Mouse (Mus musculus): ENCODE data around the gene Spata13. TPM values are rescaled to one million over a fixed set of nuclear protein-coding genes. Genes with fewer than 3 reads are reported as not detected.

Gene Spata13
- polyA plus RNA-seq, 1 experiment from 2014 or later = 22.4 TPM

GRCm38 (mm10) chr14:60661281-60661680, 27.5 kb downstream of the Spata13 start:
- Histone ChIP-seq H3K36me3 (no peaks in the 10 kb centered on the region), H3K4me2 (replicated peaks) (no peak overlapping the region), H3K27ac (no peak overlapping the region), H3K4me1 (replicated peaks) (0 out of 2 replicates have a peak, but pooled peaks cover 4% of the 10 kb centered on the region), H3K27me3 (replicated peaks) (no peaks in the 10 kb centered on the region), H3K9me3 (no peaks in the 10 kb centered on the region), H3K9ac (no peak overlapping the region), H3K4me3 (replicated peaks) (no peak overlapping the region)
- WGBS = 81% methylated on average over 5 of the region's 5 CpGs
- ATAC-seq = no peak

DNA sequence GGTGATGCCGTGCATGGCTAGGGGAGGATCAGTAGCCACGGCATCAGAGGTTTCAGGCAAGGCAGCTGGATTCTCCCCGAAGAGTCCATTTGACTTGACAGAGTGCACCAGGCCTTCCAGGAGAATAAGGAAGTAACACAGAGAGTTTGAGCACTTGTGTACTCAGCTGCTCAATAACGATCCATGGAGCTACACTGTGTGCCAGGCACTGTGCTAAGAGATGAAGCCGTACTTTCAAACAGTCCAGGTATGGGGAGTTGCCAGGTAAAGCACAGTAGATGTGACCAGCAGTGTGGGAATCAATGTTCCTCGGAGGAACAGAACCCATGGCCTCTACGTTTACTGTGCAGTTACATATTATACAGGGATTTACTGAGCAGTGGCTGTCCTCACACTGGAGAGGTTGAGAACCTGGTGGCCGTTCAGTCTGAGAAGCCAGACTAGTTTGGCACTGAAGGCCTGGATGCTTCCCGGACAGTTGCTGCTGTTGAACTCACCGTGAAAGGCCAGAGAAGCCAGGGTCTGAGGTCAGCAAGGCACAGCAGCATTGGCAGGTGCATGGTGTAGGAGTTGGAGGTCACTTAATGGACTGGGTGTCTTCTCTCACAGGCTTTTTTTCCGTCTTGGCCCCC, 29.6 kb downstream of the Spata13 start:
- 68% methylated on average over 11 of the region's 11 CpGs for WGBS
- Histone ChIP-seq H3K4me1 (replicated peaks) (0 out of 2 replicates have a peak, but pooled peaks cover 4% of the 10 kb centered on the region), H3K27me3 (replicated peaks) (no peaks in the 10 kb centered on the region), H3K4me2 (replicated peaks) (no peak overlapping the region), H3K27ac (no peak overlapping the region), H3K9ac (no peak overlapping the region), H3K4me3 (replicated peaks) (no peak overlapping the region), H3K9me3 (no peaks in the 10 kb centered on the region), H3K36me3 (no peaks in the 10 kb centered on the region)
- ATAC-seq = peak; percentile 80

DNA sequence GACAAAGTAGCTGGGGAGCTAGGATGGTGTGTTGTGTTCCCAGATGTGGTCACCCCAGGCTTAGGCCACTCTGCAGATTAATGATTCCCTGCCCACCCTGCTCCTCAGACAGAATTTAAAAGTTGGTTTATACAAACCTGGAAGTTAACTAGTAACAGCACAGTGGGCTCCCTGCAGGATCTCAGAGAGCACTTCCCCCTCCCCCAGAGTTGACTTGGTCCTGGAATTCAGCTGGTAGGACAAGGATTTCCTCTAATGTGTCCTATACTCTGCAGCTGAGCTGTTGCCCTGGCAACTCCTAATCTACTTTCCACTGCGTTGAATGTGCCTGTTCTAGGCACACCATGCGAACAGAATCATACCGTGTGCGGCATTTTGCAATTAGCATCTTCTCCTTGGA, 30.8 kb downstream of the Spata13 start:
- Histone ChIP-seq H3K27me3 (replicated peaks) (no peaks in the 10 kb centered on the region), H3K4me3 (replicated peaks) (no peak overlapping the region), H3K9me3 (no peaks in the 10 kb centered on the region), H3K4me2 (replicated peaks) (no peak overlapping the region), H3K4me1 (replicated peaks) (0 out of 2 replicates have a peak, but pooled peaks cover 4% of the 10 kb centered on the region), H3K9ac (no peak overlapping the region), H3K27ac (no peak overlapping the region), H3K36me3 (no peaks in the 10 kb centered on the region)
- peak; percentile 45; the same call in 1 of the 2 replicates for ATAC-seq
- 37% methylated on average over 4 of the region's 4 CpGs for WGBS

DNA sequence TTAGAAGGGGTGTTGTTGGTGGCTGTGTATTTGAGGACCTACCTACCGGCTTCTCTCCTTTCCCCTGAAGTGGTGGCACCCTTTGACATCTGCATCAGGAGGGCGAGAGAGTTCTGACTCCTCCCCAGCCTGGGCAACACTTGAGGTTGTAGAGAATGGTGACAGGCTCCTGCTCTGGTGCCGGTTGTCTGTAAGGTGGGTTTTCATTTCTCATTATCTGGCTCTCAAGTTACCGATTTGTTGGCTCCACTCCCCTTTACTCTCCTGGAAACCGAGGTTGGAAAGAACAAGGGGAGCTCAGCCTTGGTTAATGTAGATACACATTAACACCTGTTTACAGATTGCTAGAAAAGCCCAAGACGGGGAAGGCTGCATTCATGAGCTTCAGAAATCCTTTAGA, 31.5 kb downstream of the Spata13 start:
- no peak overlapping the region for H3K9ac ChIP-seq
- no peak overlapping the region for H3K27ac ChIP-seq
- no peak for ATAC-seq
- H3K36me3 ChIP-seq = no peaks in the 10 kb centered on the region
- no peak overlapping the region for H3K4me2 ChIP-seq (replicated peaks)
- no peaks in the 10 kb centered on the region for H3K9me3 ChIP-seq
- H3K4me1 ChIP-seq (replicated peaks) = 0 out of 2 replicates have a peak, but pooled peaks cover 4% of the 10 kb centered on the region
- no peak overlapping the region for H3K4me3 ChIP-seq (replicated peaks)
- no peaks in the 10 kb centered on the region for H3K27me3 ChIP-seq (replicated peaks)
- 58% methylated on average over 6 of the region's 6 CpGs for WGBS

- H3K27me3 ChIP-seq (replicated peaks) = no peaks in the 10 kb centered on the region
- H3K36me3 ChIP-seq = no peaks in the 10 kb centered on the region
- WGBS = 62% methylated on average over 7 of the region's 7 CpGs
- H3K27ac ChIP-seq = no peak overlapping the region
- no peak for ATAC-seq
- H3K4me3 ChIP-seq (replicated peaks) = no peak overlapping the region
- H3K4me1 ChIP-seq (replicated peaks) = 0 out of 2 replicates have a peak, but pooled peaks cover 4% of the 10 kb centered on the region
- H3K4me2 ChIP-seq (replicated peaks) = no peak overlapping the region
- no peaks in the 10 kb centered on the region for H3K9me3 ChIP-seq
- no peak overlapping the region for H3K9ac ChIP-seq
Measured at GRCm38 (mm10) chr14:60666252-60666651, 32.5 kb downstream of the Spata13 start.

GRCm38 (mm10) chr14:60670191-60670590, 36.4 kb downstream of the Spata13 start:
- no peak overlapping the region for H3K4me2 ChIP-seq (replicated peaks)
- no peaks in the 10 kb centered on the region for H3K36me3 ChIP-seq
- 82% methylated on average over 7 of the region's 7 CpGs for whole genome bisulfite sequencing
- no peaks in the 10 kb centered on the region for H3K4me1 ChIP-seq (replicated peaks)
- no peak overlapping the region for H3K9ac ChIP-seq
- H3K9me3 ChIP-seq = no peaks in the 10 kb centered on the region
- H3K27me3 ChIP-seq (replicated peaks) = no peaks in the 10 kb centered on the region
- H3K4me3 ChIP-seq (replicated peaks) = no peak overlapping the region
- no peak for ATAC-seq
- H3K27ac ChIP-seq = no peak overlapping the region

DNA sequence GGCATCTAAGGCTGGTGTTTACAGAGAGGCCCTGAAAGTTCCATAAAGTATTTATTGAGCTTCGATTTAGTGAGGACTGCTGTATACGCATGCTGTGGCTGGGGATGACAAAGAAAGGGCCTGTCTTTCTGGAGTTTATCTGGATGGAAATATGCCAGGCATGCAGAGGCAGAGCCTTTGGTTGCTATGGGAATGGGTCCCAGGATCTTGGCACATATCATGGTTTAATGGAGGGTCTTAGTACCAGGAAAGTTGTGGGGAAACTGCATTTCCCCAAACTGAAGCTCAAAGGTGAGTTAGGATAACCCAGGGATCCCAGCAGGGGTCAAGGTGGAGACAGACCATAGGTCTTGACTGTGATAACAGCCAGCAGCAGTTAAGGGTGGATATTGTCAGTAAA, 37.7 kb downstream of the Spata13 start:
- H3K27me3 ChIP-seq (replicated peaks) = no peaks in the 10 kb centered on the region
- no peaks in the 10 kb centered on the region for H3K4me1 ChIP-seq (replicated peaks)
- H3K9me3 ChIP-seq = no peaks in the 10 kb centered on the region
- no peak overlapping the region for H3K4me2 ChIP-seq (replicated peaks)
- ATAC-seq = no peak
- WGBS = 32% methylated on average over 2 of the region's 2 CpGs
- H3K27ac ChIP-seq = no peak overlapping the region
- H3K36me3 ChIP-seq = no peaks in the 10 kb centered on the region
- no peak overlapping the region for H3K4me3 ChIP-seq (replicated peaks)
- no peak overlapping the region for H3K9ac ChIP-seq

GRCm38 (mm10) chr14:60675697-60676096, 41.9 kb downstream of the Spata13 start:
- Histone ChIP-seq H3K36me3 (no peaks in the 10 kb centered on the region), H3K9me3 (no peaks in the 10 kb centered on the region), H3K9ac (no peak overlapping the region), H3K4me2 (replicated peaks) (no peak overlapping the region), H3K27me3 (replicated peaks) (no peaks in the 10 kb centered on the region), H3K4me3 (replicated peaks) (no peak overlapping the region), H3K4me1 (replicated peaks) (no peaks in the 10 kb centered on the region), H3K27ac (no peak overlapping the region)
- 78% methylated on average over 4 of the region's 4 CpGs for WGBS
- no peak for ATAC-seq

GRCm38 (mm10) chr14:60676625-60677314, 43.0 kb downstream of the Spata13 start:
- Histone ChIP-seq H3K9me3 (no peaks in the 10 kb centered on the region), H3K9ac (no peak overlapping the region), H3K27me3 (replicated peaks) (no peaks in the 10 kb centered on the region), H3K27ac (no peak overlapping the region), H3K4me1 (replicated peaks) (no peaks in the 10 kb centered on the region), H3K4me3 (replicated peaks) (no peak overlapping the region), H3K4me2 (replicated peaks) (no peak overlapping the region), H3K36me3 (no peaks in the 10 kb centered on the region)
- no peak for ATAC-seq
- 96% methylated on average over 2 of the region's 2 CpGs for WGBS

GRCm38 (mm10) chr14:60682361-60683023, 48.7 kb downstream of the Spata13 start:
- Histone ChIP-seq H3K4me2 (replicated peaks) (no peak overlapping the region), H3K27me3 (replicated peaks) (no peaks in the 10 kb centered on the region), H3K9me3 (no peaks in the 10 kb centered on the region), H3K27ac (no peak overlapping the region), H3K4me3 (replicated peaks) (no peak overlapping the region), H3K36me3 (no peaks in the 10 kb centered on the region), H3K4me1 (replicated peaks) (0 out of 2 replicates have a peak, but pooled peaks cover 5% of the 10 kb centered on the region), H3K9ac (no peak overlapping the region)
- ATAC-seq = peak; percentile 31; the same call in 1 of the 2 replicates
- 61% methylated on average over 12 of the region's 12 CpGs for WGBS

DNA sequence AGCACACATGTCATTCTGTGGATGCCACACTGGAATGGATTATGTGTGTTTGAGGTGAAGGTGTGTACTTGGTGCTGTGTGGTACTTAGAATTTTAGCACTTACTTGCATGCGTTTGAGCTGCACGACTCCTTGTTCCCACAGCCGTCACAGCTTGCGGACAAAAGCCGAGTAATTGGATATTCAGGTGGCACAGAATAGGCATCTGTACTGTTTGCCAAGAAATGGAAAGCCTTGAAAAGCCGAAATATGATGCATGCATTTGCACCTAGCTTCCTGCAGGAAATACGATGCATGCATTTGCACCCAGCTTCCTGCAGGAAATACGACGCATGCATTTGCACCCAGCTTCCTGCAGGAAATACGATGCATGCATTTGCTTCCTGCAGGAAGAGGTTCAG, 50.2 kb downstream of the Spata13 start:
- H3K9me3 ChIP-seq = no peaks in the 10 kb centered on the region
- no peak overlapping the region for H3K4me2 ChIP-seq (replicated peaks)
- H3K27me3 ChIP-seq (replicated peaks) = no peaks in the 10 kb centered on the region
- no peak overlapping the region for H3K9ac ChIP-seq
- no peaks in the 10 kb centered on the region for H3K36me3 ChIP-seq
- H3K27ac ChIP-seq = no peak overlapping the region
- 0 out of 2 replicates have a peak, but pooled peaks cover 5% of the 10 kb centered on the region for H3K4me1 ChIP-seq (replicated peaks)
- ATAC-seq = no peak
- H3K4me3 ChIP-seq (replicated peaks) = no peak overlapping the region
- 74% methylated on average over 10 of the region's 10 CpGs for WGBS

DNA sequence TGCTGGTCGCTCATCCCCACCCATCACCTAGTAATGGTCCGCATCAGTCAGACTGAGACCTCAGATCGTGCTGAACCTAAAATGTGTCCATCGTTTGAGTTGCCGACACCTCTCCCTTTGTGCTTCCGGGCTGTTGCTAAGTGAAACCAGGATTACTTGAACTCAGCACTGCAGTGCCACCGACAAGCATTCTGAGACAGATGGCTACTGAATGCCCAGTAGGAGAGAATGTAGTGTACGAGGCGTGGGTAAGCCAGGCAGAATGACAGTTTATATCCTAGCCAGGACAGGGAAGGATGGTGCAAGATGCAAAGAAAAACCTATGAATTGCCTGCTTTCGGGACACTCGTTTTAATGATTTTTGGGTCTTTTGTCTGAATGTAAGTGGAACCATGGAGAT, 52.9 kb downstream of the Spata13 start:
- no peak for ATAC-seq
- no peak overlapping the region for H3K4me3 ChIP-seq (replicated peaks)
- no peak overlapping the region for H3K4me2 ChIP-seq (replicated peaks)
- H3K9ac ChIP-seq = no peak overlapping the region
- 89% methylated on average over 11 of the region's 11 CpGs for WGBS
- no peak overlapping the region for H3K27ac ChIP-seq
- H3K27me3 ChIP-seq (replicated peaks) = no peaks in the 10 kb centered on the region
- H3K4me1 ChIP-seq (replicated peaks) = 0 out of 2 replicates have a peak, but pooled peaks cover 5% of the 10 kb centered on the region
- no peaks in the 10 kb centered on the region for H3K9me3 ChIP-seq
- H3K36me3 ChIP-seq = no peaks in the 10 kb centered on the region

All from intestine, embryonic 15.5 days (tissue).